Mouse (Mus musculus) urinary bladder, postnatal 25 days (tissue): ENCODE measurements around the gene Zdhhc5.

Source experiments
- DNase-seq: peaks from one replicate; pipeline ENCODE4 v3.0.0; 2022; ENCODE audit warnings: low spot score

Gene Zdhhc5

GRCm38 (mm10) chr2:84647051-84647568, 67.9 kb downstream of the Zdhhc5 start:
- DNase-seq: no peak

GRCm38 (mm10) chr2:84646138-84646537, 68.8 kb downstream of the Zdhhc5 start:
- no peak for DNase-seq

GRCm38 (mm10) chr2:84640833-84641232, 74.1 kb downstream of the Zdhhc5 start:
- DNase-seq: no peak

- DNase-seq: no peak
Measured at GRCm38 (mm10) chr2:84638428-84639220, 76.4 kb downstream of the Zdhhc5 start.
